Mouse (Mus musculus): ENCODE data around the gene Gid4. TPM values are rescaled to one million over a fixed set of nuclear protein-coding genes. Genes with fewer than 3 reads are reported as not detected.

Gid4 gene
- polyA plus RNA-seq (2015; fragmentation: Nextera tagmentation; extraction: Ambion mirVana): 24.4 and 24.8 TPM in 2 replicates

DNA sequence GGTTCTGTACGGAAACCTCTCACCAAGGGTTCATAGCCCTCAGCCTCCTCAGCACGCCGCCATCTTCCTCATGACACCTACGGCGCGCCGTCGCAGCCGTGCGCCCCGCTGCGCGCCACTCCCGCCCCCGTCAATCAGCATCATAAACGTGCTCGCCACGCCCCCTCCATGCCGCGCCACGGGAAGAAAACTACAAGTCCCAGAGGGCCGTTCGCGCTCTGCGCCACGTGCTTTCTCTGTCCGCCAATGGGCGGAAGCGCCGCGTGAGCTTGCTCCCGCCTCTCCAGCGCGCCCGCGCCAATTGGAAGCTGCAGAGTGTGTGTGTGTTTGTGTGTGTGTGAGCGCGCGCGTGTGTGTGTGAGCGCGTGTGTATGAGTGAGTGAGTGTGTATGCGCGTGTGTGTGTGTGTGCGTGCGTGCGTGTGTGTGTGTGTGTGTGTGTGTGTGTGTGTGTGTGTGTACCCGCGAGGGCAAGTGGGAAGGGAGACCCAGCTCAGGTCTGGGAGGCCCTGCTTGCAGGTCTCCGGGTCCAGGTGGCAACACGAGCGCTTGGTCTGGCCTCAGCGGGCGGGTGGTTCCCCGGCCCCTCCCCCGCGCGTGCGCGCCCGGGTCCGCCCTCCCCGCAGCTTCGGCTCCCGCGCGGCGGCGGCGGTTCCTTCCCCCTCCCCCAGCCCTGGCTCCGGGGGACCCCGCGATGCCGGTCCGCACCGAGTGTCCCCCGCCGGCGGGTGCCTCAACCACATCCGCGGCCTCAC, at the start of gene Gid4:
Gene Gid4, plus strand, starts transcription at position 183 of the 754 bp plus-strand sequence.
- Histone ChIP-seq H3K4me3 (ENCODE audit: low read depth, low read length) (peak within 1 kb of the TSS; percentile 88), H3K4me2 (ENCODE audit: low read length) (peak within 1 kb of the TSS; percentile 86), H3K27me3 (ENCODE audit: control insufficient read depth, insufficient read depth, low read depth, low read length) (no peaks in the 10 kb centered on the region), H3K9me3 (replicated peaks; ENCODE audit: control insufficient read depth, low read length, poor library complexity, severe bottlenecking) (no peaks in the 10 kb centered on the region), H3K36me3 (ENCODE audit: control insufficient read depth, insufficient read depth, low read length) (no peaks in the 10 kb centered on the region), H3K9ac (ENCODE audit: low read depth, low read length) (peak within 1 kb of the TSS; percentile 89), H3K4me1 (ENCODE audit: control insufficient read depth, insufficient read depth, low read length) (peaks cover 24% of the 10 kb centered on the region), H3K27ac (ENCODE audit: low read length) (peak within 1 kb of the TSS; percentile 87)
- under 1% methylated on average over 71 of the region's 81 CpGs for WGBS
- ATAC-seq: peak; percentile 97

DNA sequence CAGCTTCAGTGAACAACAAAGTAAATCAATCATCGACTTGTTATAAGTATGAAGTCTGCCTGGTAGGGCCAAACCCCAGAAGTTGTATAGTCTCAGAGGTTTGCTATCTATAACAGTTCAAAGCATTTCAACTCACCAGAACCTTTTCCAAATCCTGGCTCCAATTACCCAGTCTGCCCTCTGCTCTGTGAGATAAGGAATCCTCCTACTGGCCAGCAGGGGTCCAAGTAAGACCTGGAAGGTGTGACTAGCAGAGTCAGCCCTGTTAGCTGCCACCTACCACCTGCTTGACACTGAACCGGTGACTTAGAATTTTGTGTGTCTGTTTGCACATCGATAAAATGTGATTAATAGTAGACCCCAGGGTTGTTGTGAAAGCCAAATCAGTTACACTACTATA, 49.7 kb upstream of the Gid4 start:
- no peak overlapping the region for H3K4me2 ChIP-seq (ENCODE audit: low read length)
- no peak overlapping the region for H3K27ac ChIP-seq (ENCODE audit: low read length)
- H3K27me3 ChIP-seq (ENCODE audit: control insufficient read depth, insufficient read depth, low read depth, low read length): no peaks in the 10 kb centered on the region
- no peak overlapping the region for H3K9ac ChIP-seq (ENCODE audit: low read depth, low read length)
- no peaks in the 10 kb centered on the region for H3K36me3 ChIP-seq (ENCODE audit: control insufficient read depth, insufficient read depth, low read length)
- H3K4me3 ChIP-seq (ENCODE audit: low read depth, low read length): no peak overlapping the region
- ATAC-seq: no peak
- H3K4me1 ChIP-seq (ENCODE audit: control insufficient read depth, insufficient read depth, low read length): no peaks in the 10 kb centered on the region
- 80% methylated on average over 3 of the region's 3 CpGs for WGBS
- H3K9me3 ChIP-seq (replicated peaks; ENCODE audit: control insufficient read depth, low read length, poor library complexity, severe bottlenecking): no peaks in the 10 kb centered on the region

DNA sequence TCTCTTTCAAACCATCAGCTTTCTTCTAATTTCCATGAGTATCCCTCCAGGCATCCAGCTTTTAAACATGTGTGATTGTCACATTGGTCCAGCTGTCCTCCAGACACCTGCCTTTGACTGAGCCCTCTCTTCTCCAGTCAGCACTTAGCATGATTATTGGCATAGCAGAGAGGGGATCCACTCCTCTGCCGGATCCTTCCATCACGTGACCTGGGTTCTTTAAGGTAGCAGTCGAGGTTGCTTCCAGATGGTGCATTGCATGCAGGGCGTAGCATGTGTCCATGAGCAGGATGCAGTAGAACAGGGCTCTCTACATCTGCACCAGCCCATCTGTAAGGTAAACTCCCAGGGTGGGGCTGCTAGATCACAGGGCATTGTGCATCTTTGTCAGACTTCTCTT, 48.0 kb upstream of the Gid4 start:
- Histone ChIP-seq H3K4me1 (ENCODE audit: control insufficient read depth, insufficient read depth, low read length) (no peaks in the 10 kb centered on the region), H3K27ac (ENCODE audit: low read length) (no peak overlapping the region), H3K27me3 (ENCODE audit: control insufficient read depth, insufficient read depth, low read depth, low read length) (no peaks in the 10 kb centered on the region), H3K4me3 (ENCODE audit: low read depth, low read length) (no peak overlapping the region), H3K36me3 (ENCODE audit: control insufficient read depth, insufficient read depth, low read length) (no peaks in the 10 kb centered on the region), H3K9ac (ENCODE audit: low read depth, low read length) (no peak overlapping the region), H3K4me2 (ENCODE audit: low read length) (no peak overlapping the region), H3K9me3 (replicated peaks; ENCODE audit: control insufficient read depth, low read length, poor library complexity, severe bottlenecking) (no peaks in the 10 kb centered on the region)
- no peak for ATAC-seq
- 72% methylated on average over 4 of the region's 4 CpGs for WGBS

- no peaks in the 10 kb centered on the region for H3K4me1 ChIP-seq (ENCODE audit: control insufficient read depth, insufficient read depth, low read length)
- no peak overlapping the region for H3K27ac ChIP-seq (ENCODE audit: low read length)
- no peak overlapping the region for H3K9ac ChIP-seq (ENCODE audit: low read depth, low read length)
- H3K9me3 ChIP-seq (replicated peaks; ENCODE audit: control insufficient read depth, low read length, poor library complexity, severe bottlenecking): no peaks in the 10 kb centered on the region
- H3K36me3 ChIP-seq (ENCODE audit: control insufficient read depth, insufficient read depth, low read length): no peaks in the 10 kb centered on the region
- H3K4me3 ChIP-seq (ENCODE audit: low read depth, low read length): no peak overlapping the region
- no peak overlapping the region for H3K4me2 ChIP-seq (ENCODE audit: low read length)
- no peaks in the 10 kb centered on the region for H3K27me3 ChIP-seq (ENCODE audit: control insufficient read depth, insufficient read depth, low read depth, low read length)
- ATAC-seq: no peak
- 77% methylated on average over 4 of the region's 4 CpGs for WGBS
Observed at GRCm38 (mm10) chr11:60369448-60369847, 47.5 kb upstream of the Gid4 start.

GRCm38 (mm10) chr11:60370431-60370830, 46.5 kb upstream of the Gid4 start:
- H3K36me3 ChIP-seq (ENCODE audit: control insufficient read depth, insufficient read depth, low read length): no peaks in the 10 kb centered on the region
- H3K9me3 ChIP-seq (replicated peaks; ENCODE audit: control insufficient read depth, low read length, poor library complexity, severe bottlenecking): no peaks in the 10 kb centered on the region
- ATAC-seq: no peak
- 88% methylated on average over 13 of the region's 13 CpGs for WGBS
- H3K9ac ChIP-seq (ENCODE audit: low read depth, low read length): no peak overlapping the region
- H3K27ac ChIP-seq (ENCODE audit: low read length): no peak overlapping the region
- H3K27me3 ChIP-seq (ENCODE audit: control insufficient read depth, insufficient read depth, low read depth, low read length): no peaks in the 10 kb centered on the region
- H3K4me3 ChIP-seq (ENCODE audit: low read depth, low read length): no peak overlapping the region
- H3K4me1 ChIP-seq (ENCODE audit: control insufficient read depth, insufficient read depth, low read length): no peaks in the 10 kb centered on the region
- no peak overlapping the region for H3K4me2 ChIP-seq (ENCODE audit: low read length)

DNA sequence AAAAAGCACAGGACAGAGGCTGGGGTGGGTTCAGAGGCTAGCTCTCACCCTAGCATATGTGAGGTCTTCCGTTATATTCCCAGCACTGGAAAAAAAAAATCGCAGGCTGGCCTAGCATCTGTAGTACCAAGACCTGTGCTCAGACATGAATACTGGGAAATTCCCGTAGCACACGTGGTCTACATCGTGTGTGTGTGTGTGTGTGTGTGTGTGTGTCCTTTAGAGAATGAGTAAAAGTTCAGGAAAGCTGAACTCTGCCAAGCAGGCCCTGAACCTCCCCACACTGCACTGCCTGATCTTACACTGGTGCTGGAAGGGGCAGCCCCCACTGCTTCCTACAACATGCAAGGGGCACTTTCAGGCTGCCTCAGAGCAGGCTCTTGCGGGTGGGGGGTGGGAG, 42.5 kb upstream of the Gid4 start:
- 88% methylated on average over 6 of the region's 6 CpGs for WGBS
- Histone ChIP-seq H3K27me3 (ENCODE audit: control insufficient read depth, insufficient read depth, low read depth, low read length) (no peaks in the 10 kb centered on the region), H3K9me3 (replicated peaks; ENCODE audit: control insufficient read depth, low read length, poor library complexity, severe bottlenecking) (no peaks in the 10 kb centered on the region), H3K36me3 (ENCODE audit: control insufficient read depth, insufficient read depth, low read length) (no peaks in the 10 kb centered on the region), H3K4me2 (ENCODE audit: low read length) (no peak overlapping the region), H3K4me1 (ENCODE audit: control insufficient read depth, insufficient read depth, low read length) (no peaks in the 10 kb centered on the region), H3K4me3 (ENCODE audit: low read depth, low read length) (no peak overlapping the region), H3K9ac (ENCODE audit: low read depth, low read length) (no peak overlapping the region), H3K27ac (ENCODE audit: low read length) (no peak overlapping the region)
- ATAC-seq: no peak

DNA sequence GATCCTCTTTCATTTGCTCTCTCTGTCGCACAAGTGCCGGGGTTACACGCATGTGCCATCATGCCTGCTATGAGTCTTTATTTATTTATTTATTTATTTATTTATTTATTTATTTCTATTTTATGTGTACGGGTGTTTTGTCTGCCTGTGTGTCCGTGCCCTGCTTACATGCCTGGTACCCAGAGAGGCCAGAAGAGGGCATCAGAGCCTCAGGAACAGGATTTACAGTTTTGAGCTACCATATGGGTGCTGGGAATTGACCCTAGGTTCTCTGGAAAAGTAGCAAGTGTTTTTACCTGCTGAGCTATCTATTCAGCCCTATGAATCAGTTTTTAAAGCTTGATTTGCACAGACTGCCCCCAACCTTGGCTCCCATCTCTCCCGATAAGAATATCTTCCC, 33.4 kb upstream of the Gid4 start:
- H3K9ac ChIP-seq (ENCODE audit: low read depth, low read length): no peak overlapping the region
- H3K4me3 ChIP-seq (ENCODE audit: low read depth, low read length): no peak overlapping the region
- 91% methylated on average over 6 of the region's 6 CpGs for WGBS
- no peaks in the 10 kb centered on the region for H3K27me3 ChIP-seq (ENCODE audit: control insufficient read depth, insufficient read depth, low read depth, low read length)
- H3K4me1 ChIP-seq (ENCODE audit: control insufficient read depth, insufficient read depth, low read length): peaks cover 17% of the 10 kb centered on the region
- H3K36me3 ChIP-seq (ENCODE audit: control insufficient read depth, insufficient read depth, low read length): no peaks in the 10 kb centered on the region
- H3K27ac ChIP-seq (ENCODE audit: low read length): no peak overlapping the region
- H3K4me2 ChIP-seq (ENCODE audit: low read length): no peak overlapping the region
- H3K9me3 ChIP-seq (replicated peaks; ENCODE audit: control insufficient read depth, low read length, poor library complexity, severe bottlenecking): no peaks in the 10 kb centered on the region
- no peak for ATAC-seq

DNA sequence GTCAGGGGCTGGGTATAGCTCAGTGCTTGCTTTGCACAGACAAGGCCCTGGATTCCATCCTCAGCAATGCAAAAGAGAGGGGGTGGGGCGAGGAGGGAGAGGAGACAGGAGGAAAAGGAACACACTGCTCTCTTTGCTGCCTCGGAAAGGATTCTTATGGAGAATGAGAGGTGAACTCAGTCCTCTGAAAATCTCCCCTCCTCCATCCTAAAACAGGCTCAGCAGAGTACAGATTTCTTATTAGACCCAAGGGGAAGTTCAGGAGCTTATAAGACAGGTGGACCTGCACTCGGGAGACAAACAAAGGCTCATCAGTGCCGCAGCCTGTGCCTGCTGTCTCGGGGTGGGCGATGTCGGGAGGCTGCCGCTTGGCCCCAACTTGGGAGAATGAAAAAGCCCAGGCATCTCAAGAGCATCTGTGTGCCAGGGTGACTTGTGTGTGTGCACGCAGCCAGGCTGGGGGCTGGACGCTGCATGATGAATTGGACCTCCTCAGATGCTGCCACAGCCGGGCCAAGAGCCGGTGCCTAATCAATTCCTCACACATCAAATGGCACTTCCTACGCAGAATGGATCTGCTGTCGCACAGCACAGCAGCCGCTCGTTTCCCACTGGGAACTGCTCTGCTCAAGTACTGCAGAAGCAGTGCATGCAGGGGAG, 32.1 kb upstream of the Gid4 start:
- Histone ChIP-seq H3K4me2 (ENCODE audit: low read length) (peak overlapping the region; percentile 48), H3K27me3 (ENCODE audit: control insufficient read depth, insufficient read depth, low read depth, low read length) (no peaks in the 10 kb centered on the region), H3K9me3 (replicated peaks; ENCODE audit: control insufficient read depth, low read length, poor library complexity, severe bottlenecking) (no peaks in the 10 kb centered on the region), H3K9ac (ENCODE audit: low read depth, low read length) (peak overlapping the region; percentile 53), H3K27ac (ENCODE audit: low read length) (peak overlapping the region; percentile 82), H3K4me1 (ENCODE audit: control insufficient read depth, insufficient read depth, low read length) (peaks cover 17% of the 10 kb centered on the region), H3K4me3 (ENCODE audit: low read depth, low read length) (no peak overlapping the region), H3K36me3 (ENCODE audit: control insufficient read depth, insufficient read depth, low read length) (no peaks in the 10 kb centered on the region)
- WGBS: under 1% methylated on average over 16 of the region's 16 CpGs
- ATAC-seq: peak; percentile 85

GRCm38 (mm10) chr11:60385946-60386345, 31.0 kb upstream of the Gid4 start:
- H3K9ac ChIP-seq (ENCODE audit: low read depth, low read length): peak overlapping the region; percentile 34; the same call in 1 of the 2 replicates
- peak overlapping the region; percentile 82 for H3K27ac ChIP-seq (ENCODE audit: low read length)
- H3K27me3 ChIP-seq (ENCODE audit: control insufficient read depth, insufficient read depth, low read depth, low read length): no peaks in the 10 kb centered on the region
- no peaks in the 10 kb centered on the region for H3K9me3 ChIP-seq (replicated peaks; ENCODE audit: control insufficient read depth, low read length, poor library complexity, severe bottlenecking)
- 80% methylated on average over 5 of the region's 5 CpGs for WGBS
- no peaks in the 10 kb centered on the region for H3K36me3 ChIP-seq (ENCODE audit: control insufficient read depth, insufficient read depth, low read length)
- no peak overlapping the region for H3K4me2 ChIP-seq (ENCODE audit: low read length)
- no peak for ATAC-seq
- H3K4me3 ChIP-seq (ENCODE audit: low read depth, low read length): no peak overlapping the region
- H3K4me1 ChIP-seq (ENCODE audit: control insufficient read depth, insufficient read depth, low read length): peaks cover 17% of the 10 kb centered on the region
